Mouse (Mus musculus): ENCODE results near the gene Nudt17. TPM values are rescaled to one million over a fixed set of nuclear protein-coding genes. Genes with fewer than 3 reads are reported as not detected.

Nudt17 gene
- polyA plus RNA-seq, 1 experiment, result 4.5 TPM

- under 1% methylated on average over 42 of the region's 42 CpGs for WGBS
- peak in 1 of 2 experiments; percentile 26 for DNase-seq (ENCODE audit: low read depth in 1 of 2, low spot score in 2 of 2)
- peaks cover 6% of the 10 kb centered on the region for H3K36me3 ChIP-seq (ENCODE audit: control insufficient read depth, insufficient read depth, low read length)
- TF ChIP-seq CTCF (IDR thresholded peaks at IDR 0.05; ENCODE audit: extremely low read depth, insufficient read depth, insufficient read length, insufficient replicate concordance), result no peak
- no peak for TF ChIP-seq POLR2A (IDR thresholded peaks at IDR 0.05; ENCODE audit: low read depth, low read length)
- peak overlapping the region; percentile 89 for H3K27ac ChIP-seq (ENCODE audit: insufficient read depth, low read length)
- no peaks in the 10 kb centered on the region for H3K27me3 ChIP-seq (ENCODE audit: control insufficient read depth, insufficient read depth, low read length)
- H3K4me1 ChIP-seq (ENCODE audit: control insufficient read depth, insufficient read depth, insufficient read length), result peaks cover 5% of the 10 kb centered on the region
- H3K4me3 ChIP-seq (ENCODE audit: extremely low read depth, insufficient read depth, insufficient read length), result peak overlapping the region; percentile 83
Observed at GRCm38 (mm10) chr3:96727828-96728633, 19.7 kb upstream of the Nudt17 start.

- WGBS, result 2% methylated on average over 44 of the region's 52 CpGs
- Histone ChIP-seq H3K4me3 (ENCODE audit: extremely low read depth, insufficient read depth, insufficient read length) (peak within 1 kb of the TSS; percentile 83), H3K27me3 (ENCODE audit: control insufficient read depth, insufficient read depth, low read length) (no peaks in the 10 kb centered on the region), H3K36me3 (ENCODE audit: control insufficient read depth, insufficient read depth, low read length) (peaks cover 9% of the 10 kb centered on the region), H3K4me1 (ENCODE audit: control insufficient read depth, insufficient read depth, insufficient read length) (peaks cover 5% of the 10 kb centered on the region), H3K27ac (ENCODE audit: insufficient read depth, low read length) (peak within 1 kb of the TSS; percentile 89)
- TF ChIP-seq POLR2A (IDR thresholded peaks at IDR 0.05; ENCODE audit: low read depth, low read length) (peak; percentile 53; the same call in 1 of the 2 replicates), CTCF (IDR thresholded peaks at IDR 0.05; ENCODE audit: extremely low read depth, insufficient read depth, insufficient read length, insufficient replicate concordance) (no peak)
- peak; percentile 86 to 96 for DNase-seq (ENCODE audit: low read depth in 1 of 2, low spot score in 2 of 2)
Observed at GRCm38 (mm10) chr3:96727343-96727827, 19.0 kb upstream of the Nudt17 start, which contains the start of the genes Polr3c and Rnf115. TSS of gene Polr3c (minus strand) at chr3:96727628. TSS of gene Rnf115 (plus strand) at chr3:96727664.

- peaks cover 3% of the 10 kb centered on the region; the same call in 1 of the 2 replicates for H3K4me1 ChIP-seq (ENCODE audit: control insufficient read depth, insufficient read depth, insufficient read length)
- no peak overlapping the region for H3K27ac ChIP-seq (ENCODE audit: insufficient read depth, low read length)
- no peak overlapping the region for H3K4me3 ChIP-seq (ENCODE audit: extremely low read depth, insufficient read depth, insufficient read length)
- DNase-seq (ENCODE audit: low read depth in 1 of 2, low spot score in 2 of 2), result no peak
- H3K27me3 ChIP-seq (ENCODE audit: control insufficient read depth, insufficient read depth, low read length), result no peaks in the 10 kb centered on the region
- no peak for TF ChIP-seq POLR2A (IDR thresholded peaks at IDR 0.05; ENCODE audit: low read depth, low read length)
- TF ChIP-seq CTCF (IDR thresholded peaks at IDR 0.05; ENCODE audit: extremely low read depth, insufficient read depth, insufficient read length, insufficient replicate concordance), result no peak
- 80% methylated on average over 14 of the region's 14 CpGs for WGBS
- H3K36me3 ChIP-seq (ENCODE audit: control insufficient read depth, insufficient read depth, low read length), result peaks cover 34% of the 10 kb centered on the region
Observed at GRCm38 (mm10) chr3:96719173-96719572, 10.8 kb upstream of the Nudt17 start.

- Histone ChIP-seq H3K27ac (ENCODE audit: insufficient read depth, low read length) (peak overlapping the region; percentile 23), H3K4me1 (ENCODE audit: control insufficient read depth, insufficient read depth, insufficient read length) (peaks cover 3% of the 10 kb centered on the region; the same call in 1 of the 2 replicates), H3K36me3 (ENCODE audit: control insufficient read depth, insufficient read depth, low read length) (peaks cover 39% of the 10 kb centered on the region), H3K27me3 (ENCODE audit: control insufficient read depth, insufficient read depth, low read length) (no peaks in the 10 kb centered on the region), H3K4me3 (ENCODE audit: extremely low read depth, insufficient read depth, insufficient read length) (no peak overlapping the region)
- no peak for DNase-seq (ENCODE audit: low read depth in 1 of 2, low spot score in 2 of 2)
- WGBS, result 9% methylated on average over 2 of the region's 2 CpGs
- TF ChIP-seq CTCF (IDR thresholded peaks at IDR 0.05; ENCODE audit: extremely low read depth, insufficient read depth, insufficient read length, insufficient replicate concordance), result no peak
- no peak for TF ChIP-seq POLR2A (IDR thresholded peaks at IDR 0.05; ENCODE audit: low read depth, low read length)
Observed at GRCm38 (mm10) chr3:96715854-96716253, 7.5 kb upstream of the Nudt17 start.

- H3K36me3 ChIP-seq (ENCODE audit: control insufficient read depth, insufficient read depth, low read length), result peaks cover 41% of the 10 kb centered on the region
- H3K4me3 ChIP-seq (ENCODE audit: extremely low read depth, insufficient read depth, insufficient read length), result no peak overlapping the region
- peaks cover 3% of the 10 kb centered on the region; the same call in 1 of the 2 replicates for H3K4me1 ChIP-seq (ENCODE audit: control insufficient read depth, insufficient read depth, insufficient read length)
- no peaks in the 10 kb centered on the region for H3K27me3 ChIP-seq (ENCODE audit: control insufficient read depth, insufficient read depth, low read length)
- no peak overlapping the region for H3K27ac ChIP-seq (ENCODE audit: insufficient read depth, low read length)
- DNase-seq (ENCODE audit: low read depth in 1 of 2, low spot score in 2 of 2), result no peak
- 93% methylated on average over 5 of the region's 5 CpGs for WGBS
- no peak for TF ChIP-seq POLR2A (IDR thresholded peaks at IDR 0.05; ENCODE audit: low read depth, low read length)
- TF ChIP-seq CTCF (IDR thresholded peaks at IDR 0.05; ENCODE audit: extremely low read depth, insufficient read depth, insufficient read length, insufficient replicate concordance), result no peak
Observed at GRCm38 (mm10) chr3:96714286-96714685, 5.9 kb upstream of the Nudt17 start.

GRCm38 (mm10) chr3:96708684-96709064 is 312 bp upstream of the Nudt17 start:
- Histone ChIP-seq H3K27ac (ENCODE audit: insufficient read depth, low read length) (no peak overlapping the region), H3K36me3 (ENCODE audit: control insufficient read depth, insufficient read depth, low read length) (peaks cover 34% of the 10 kb centered on the region)

More at GRCm38 (mm10) chr3:96708684-96709064, 312 bp upstream of the Nudt17 start:
- 0 out of 2 replicates have a peak, but pooled peaks cover 2% of the 10 kb centered on the region for H3K27me3 ChIP-seq (ENCODE audit: control insufficient read depth, insufficient read depth, low read length)
- H3K4me1 ChIP-seq (ENCODE audit: control insufficient read depth, insufficient read depth, insufficient read length), result peaks cover 6% of the 10 kb centered on the region
- WGBS, result 75% methylated on average over 2 of the region's 2 CpGs
- H3K4me3 ChIP-seq (ENCODE audit: extremely low read depth, insufficient read depth, insufficient read length), result no peak overlapping the region
- TF ChIP-seq CTCF (IDR thresholded peaks at IDR 0.05; ENCODE audit: extremely low read depth, insufficient read depth, insufficient read length, insufficient replicate concordance) (no peak), POLR2A (IDR thresholded peaks at IDR 0.05; ENCODE audit: low read depth, low read length) (no peak)
- DNase-seq (ENCODE audit: low read depth in 1 of 2, low spot score in 2 of 2), result no peak
